Mouse (Mus musculus): ENCODE data around the gene Cux1. TPM values are rescaled to one million over a fixed set of nuclear protein-coding genes. Genes with fewer than 3 reads are reported as not detected.

Gene Cux1
- 10 to 100 TPM; 87.0 to 97.5 TPM for total RNA-seq (2021)
- long read RNA-seq, experiment 1, transcript Cux1-207 (23 exons, 2,821 nt), result minor isoform, 15 of 95 reads
- long read RNA-seq, experiment 1, transcript Cux1-211 (23 exons, 2,831 nt), result major isoform, 48 of 95 reads
- long read RNA-seq, experiment 1, partial matches to known transcripts, result 9 of 95 reads
- long read RNA-seq, experiment 1, other reads (novel, unspliced or antisense), result 23 of 95 reads
- long read RNA-seq, experiment 2, transcript Cux1-211 (23 exons, 2,831 nt), result major isoform, 25 of 59 reads
- long read RNA-seq, experiment 2, transcript Cux1-207 (23 exons, 2,821 nt), result minor isoform, 7 of 59 reads
- long read RNA-seq, experiment 2, partial matches to known transcripts, result 7 of 59 reads
- long read RNA-seq, experiment 2, other reads (novel, unspliced or antisense), result 20 of 59 reads

GRCm38 (mm10) chr5:136567176-136568025 lies at the start of gene Cux1:
Gene Cux1 (minus strand): TSS chr5:136567490.
- peak; percentile 86 for DNase-seq

- no peak for DNase-seq
Measured at GRCm38 (mm10) chr5:136612391-136612790, 45.1 kb upstream of the Cux1 start.

DNA sequence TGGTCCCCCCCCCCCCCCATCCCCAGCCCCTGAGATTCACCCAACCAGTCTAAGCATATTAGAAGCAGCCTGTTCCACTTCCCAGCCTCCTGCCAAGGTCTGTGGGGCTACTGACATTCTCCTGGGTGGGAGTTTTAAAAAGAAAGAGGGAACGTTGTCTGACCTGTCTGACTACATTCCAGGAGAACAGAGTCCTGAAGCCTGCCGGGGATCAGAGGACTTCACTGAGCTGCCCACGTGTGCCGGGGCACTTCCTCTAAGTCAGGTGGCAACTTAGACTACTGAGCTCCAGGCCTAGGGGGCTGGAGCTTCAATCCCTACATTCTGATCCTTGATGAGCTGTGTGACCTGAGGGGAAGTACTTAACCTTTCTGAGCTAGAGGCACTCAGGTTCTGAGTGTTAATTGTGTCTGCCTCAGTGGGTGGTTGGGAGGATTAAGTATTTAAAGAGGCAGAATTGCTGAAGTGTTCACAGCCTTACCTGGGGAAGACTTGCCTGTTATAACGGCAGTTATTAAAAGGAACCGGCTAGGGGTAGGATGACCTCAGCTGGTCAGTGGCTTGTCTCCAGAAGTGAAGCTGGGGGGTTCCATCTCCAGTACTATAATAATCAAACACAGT lies 41.6 kb upstream of the Cux1 start:
- DNase-seq, result no peak

GRCm38 (mm10) chr5:136605144-136605543 lies 37.9 kb upstream of the Cux1 start:
- DNase-seq, result no peak

- DNase-seq, result no peak
Measured at GRCm38 (mm10) chr5:136603176-136603964, 36.1 kb upstream of the Cux1 start.

- DNase-seq, result no peak
Measured at GRCm38 (mm10) chr5:136600511-136600910, 33.2 kb upstream of the Cux1 start.

DNA sequence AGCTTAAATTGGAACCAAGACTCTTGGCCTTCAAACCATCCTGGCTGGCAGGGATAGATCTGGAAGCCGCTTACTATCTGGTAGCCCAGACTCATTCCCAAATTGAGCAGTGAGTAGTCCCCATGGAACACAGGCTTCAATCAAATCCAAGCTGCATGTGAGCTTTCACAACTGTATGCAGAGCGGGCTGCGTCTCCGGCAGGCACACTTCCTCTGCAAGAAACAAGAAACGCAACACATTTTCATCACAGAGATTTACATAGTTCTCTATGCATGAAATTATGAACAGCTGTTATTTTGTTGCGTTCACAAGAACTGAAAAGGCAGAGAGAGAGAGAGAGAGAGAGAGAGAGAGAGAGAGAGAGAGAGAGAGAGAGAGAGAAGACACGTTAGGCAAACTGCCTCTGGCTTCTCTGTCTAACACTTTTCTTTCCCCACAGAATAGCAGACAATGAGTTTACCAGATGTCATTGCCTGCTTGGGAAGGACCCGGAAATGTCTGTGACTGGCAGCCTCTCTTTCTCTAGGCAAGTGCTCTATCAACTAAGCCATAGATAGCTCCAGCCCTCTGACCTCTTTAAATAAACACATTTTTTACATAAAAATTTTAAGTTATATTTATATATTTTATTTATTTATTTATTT lies 27.7 kb upstream of the Cux1 start:
- DNase-seq, result peak; percentile 10

- no peak for DNase-seq
Measured at GRCm38 (mm10) chr5:136591816-136592499, 24.7 kb upstream of the Cux1 start.

DNA sequence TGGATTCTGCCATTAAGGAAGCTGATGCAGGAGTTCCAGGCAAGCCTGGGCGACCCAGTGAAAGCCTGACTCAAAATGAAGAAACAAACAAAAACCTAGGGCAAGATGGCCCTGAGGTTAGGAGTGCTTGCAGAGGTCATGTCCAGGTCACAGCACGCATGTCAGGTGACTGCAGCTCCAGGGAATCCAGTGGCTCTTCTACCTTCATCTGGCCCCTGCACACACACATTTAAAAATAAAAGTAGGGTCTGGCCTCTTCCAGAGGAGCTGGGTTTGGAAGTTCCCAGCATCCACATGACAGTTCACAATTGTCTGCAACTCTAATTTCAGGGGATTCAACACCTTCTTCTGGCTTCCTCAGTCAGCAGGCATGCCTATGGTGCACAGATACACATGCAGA lies 21.7 kb upstream of the Cux1 start:
- no peak for DNase-seq

GRCm38 (mm10) chr5:136588471-136588870 lies 21.2 kb upstream of the Cux1 start:
- no peak for DNase-seq

GRCm38 (mm10) chr5:136584676-136585285 lies 17.5 kb upstream of the Cux1 start:
- no peak for DNase-seq

DNA sequence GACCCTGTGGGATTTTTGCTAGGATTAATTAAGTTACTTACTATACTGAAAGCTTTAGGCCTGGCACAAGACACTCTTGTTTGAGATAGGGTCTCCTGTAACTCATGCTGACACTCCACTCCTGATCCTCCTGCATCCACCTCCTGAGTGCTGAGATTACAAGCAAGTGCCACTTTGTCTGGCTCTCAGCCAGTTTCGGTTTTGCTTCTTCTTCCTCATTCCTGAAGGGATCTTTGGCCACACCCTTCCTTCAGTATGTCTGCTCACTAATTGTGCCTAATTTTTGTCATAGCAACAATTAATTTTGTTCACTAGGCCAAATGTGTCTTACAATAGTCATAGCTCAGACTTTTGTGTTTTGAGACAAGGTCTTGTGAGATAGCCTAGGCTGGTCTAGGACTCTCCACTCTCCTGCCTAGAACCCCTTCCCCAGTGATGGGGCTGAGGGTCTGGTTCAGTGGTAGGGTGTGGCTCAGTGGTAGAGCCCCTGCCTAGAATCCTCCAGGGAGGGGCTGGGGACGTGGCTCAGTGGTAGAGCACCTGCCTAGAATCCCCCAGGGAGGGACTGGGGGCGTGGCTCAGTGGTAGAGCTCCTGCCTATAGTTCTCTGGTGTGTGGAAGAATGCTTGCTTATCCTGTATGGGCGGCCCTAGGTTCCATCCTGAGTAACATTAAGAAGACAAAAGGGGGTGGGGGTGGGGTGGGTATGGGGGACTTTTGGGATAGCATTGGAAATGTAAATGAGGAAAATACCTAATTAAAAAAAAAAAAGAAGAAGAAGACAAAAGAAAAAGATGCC lies 16.6 kb upstream of the Cux1 start:
- DNase-seq, result no peak

- no peak for DNase-seq
Measured at GRCm38 (mm10) chr5:136583256-136583655, 16.0 kb upstream of the Cux1 start.

DNA sequence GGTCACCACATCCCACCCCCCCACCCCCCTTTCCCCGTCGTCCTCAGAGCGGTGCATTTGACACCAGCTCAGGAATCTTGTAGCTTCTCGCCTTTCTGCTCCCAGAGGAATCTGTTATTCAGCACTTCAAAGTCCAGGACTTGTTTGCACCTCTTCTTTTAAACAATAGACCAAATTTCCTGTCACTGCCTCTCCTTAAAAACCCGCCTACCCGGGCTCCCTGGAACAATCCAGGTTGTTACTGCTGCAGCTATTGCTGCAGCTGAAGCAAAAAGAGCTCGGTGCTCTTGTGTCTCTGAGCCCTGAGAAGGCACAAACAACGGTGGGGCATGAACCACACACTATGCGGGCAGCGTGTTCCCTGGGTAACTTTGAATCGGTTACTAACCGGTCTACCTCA lies 14.9 kb upstream of the Cux1 start:
- no peak for DNase-seq

DNA sequence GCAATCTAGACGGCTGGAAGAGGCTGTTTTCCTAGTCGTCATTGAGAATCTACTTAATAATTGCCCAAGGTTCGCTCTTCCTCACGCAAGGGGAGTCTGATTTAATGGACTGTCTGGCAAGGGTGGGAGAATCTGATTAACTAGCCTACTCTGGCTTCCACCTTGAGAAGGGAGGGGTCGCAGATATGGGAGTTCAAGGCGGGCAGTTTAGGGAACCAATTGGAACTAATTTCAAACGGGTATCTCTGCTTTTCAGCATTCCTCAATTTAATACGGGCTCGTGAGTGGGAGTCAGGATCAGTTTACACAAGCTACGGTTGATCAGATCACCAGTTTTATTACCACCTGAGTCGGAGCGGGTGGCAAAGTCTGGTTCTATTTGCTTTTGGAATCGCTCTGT lies 14.3 kb upstream of the Cux1 start:
- DNase-seq, result no peak

GRCm38 (mm10) chr5:136581166-136581565 lies 13.9 kb upstream of the Cux1 start:
- DNase-seq, result peak; percentile 54

GRCm38 (mm10) chr5:136578201-136578600 lies 10.9 kb upstream of the Cux1 start:
- no peak for DNase-seq

DNA sequence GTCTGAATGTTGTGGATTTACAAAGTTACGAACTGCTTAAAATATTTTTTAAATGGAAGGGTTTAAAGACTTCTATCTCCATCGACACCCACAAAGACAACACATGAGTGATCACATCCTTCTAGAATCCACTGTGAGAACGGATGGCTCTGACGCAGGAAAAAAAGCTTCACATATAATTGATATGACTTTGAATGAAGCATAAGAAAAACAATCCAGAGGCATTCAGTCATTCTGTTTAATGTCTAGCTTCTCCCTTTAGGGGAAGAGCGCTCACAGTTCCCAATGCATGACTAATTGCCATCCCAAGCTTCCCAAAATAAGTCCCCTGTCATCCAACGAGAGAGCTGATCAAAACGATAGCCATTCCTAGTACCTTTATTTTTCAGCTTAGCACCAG lies 2.9 kb upstream of the Cux1 start:
- DNase-seq, result no peak

- DNase-seq, result peak; percentile 78
Measured at GRCm38 (mm10) chr5:136568776-136569175, 1.5 kb upstream of the Cux1 start.

All from gastrocnemius, postnatal 10 days (tissue).